Mouse (Mus musculus) gastrocnemius, postnatal 4 days (tissue): ENCODE measurements around the gene Pdk3. TPM values are rescaled to one million over a fixed set of nuclear protein-coding genes. Genes with fewer than 3 reads are reported as not detected.

ENCODE experiments used
- total RNA-seq, 2 experiments: library from RNA; stranded (reverse); gene quantifications; 2 replicates each; pipeline ENCODE4 v1.2.3; 2021

The Pdk3 gene
- total RNA-seq, 2 experiments from 2014 or later = 21.5 to 24.5 TPM

Other genes with a start within 250 kb of the Pdk3 start
- gene Pola1, start 200.0 kb downstream of the Pdk3 start, total RNA-seq = 10 to 100 TPM; 14.1 to 15.9 TPM
- gene Pcyt1b, start 177.3 kb downstream of the Pdk3 start, total RNA-seq = 1 to 10 TPM; 1.7 to 1.8 TPM
- not detected for gene AU015836, start 136.5 kb upstream of the Pdk3 start, total RNA-seq